Mouse (Mus musculus): Measurements from ENCODE around the gene Dnajc21.

Dnajc21 gene

DNA sequence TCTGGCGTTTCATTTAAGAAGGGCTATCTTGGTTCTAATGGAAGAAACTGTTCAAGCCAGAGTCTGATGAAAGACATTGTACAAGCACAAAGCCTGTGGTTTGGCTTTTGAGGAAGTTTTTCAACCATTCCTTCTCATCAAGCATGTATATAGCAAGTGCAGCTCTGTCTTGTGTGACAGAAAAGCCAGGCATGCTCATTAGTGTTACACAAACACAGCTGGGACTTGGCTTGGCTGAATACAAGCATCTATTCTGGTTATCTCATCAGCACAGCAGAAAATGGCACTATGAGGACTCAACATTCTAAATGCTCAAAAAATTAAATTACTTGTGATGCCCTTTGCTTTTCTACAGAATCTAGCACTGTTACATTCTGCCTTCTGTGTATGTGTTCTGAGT, 33.4 kb downstream of the Dnajc21 start:
- no peak for DNase-seq (ENCODE audit: low read depth, low spot score)

DNA sequence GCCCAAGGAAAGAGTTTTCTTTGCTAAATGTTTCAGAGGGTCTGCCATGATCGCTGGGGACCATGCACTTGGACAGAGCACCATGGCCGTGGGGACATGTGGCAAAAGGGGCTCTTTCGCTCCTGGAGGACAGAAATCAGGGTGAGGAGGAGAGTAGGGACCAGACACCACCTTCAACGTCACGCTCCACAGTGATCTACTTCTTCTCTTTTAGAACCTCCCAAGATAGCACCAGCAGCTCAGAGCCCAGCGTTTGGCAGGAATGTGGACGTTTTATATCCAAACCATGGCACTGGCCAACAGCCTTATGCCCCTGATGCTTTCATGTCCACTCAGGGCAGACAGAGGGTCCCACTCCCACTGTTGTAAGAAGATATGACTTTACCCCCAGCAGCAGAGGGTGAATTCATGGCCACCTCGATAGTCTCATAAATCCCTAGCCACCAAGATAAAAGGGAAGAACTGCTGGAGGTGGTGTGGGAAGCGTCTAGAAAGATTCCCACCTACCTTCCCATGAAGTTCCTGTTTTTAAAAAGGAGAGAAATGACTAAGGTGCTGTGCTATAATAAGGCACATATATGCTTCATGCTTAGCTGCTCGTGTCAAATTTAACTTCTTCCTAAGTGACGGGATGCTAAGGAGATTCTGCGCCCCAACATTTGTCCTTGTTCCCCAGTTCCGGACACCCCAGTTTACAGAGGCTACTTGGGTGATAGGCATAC, 43.6 kb downstream of the Dnajc21 start:
- no peak for DNase-seq (ENCODE audit: low read depth, low spot score)

DNA sequence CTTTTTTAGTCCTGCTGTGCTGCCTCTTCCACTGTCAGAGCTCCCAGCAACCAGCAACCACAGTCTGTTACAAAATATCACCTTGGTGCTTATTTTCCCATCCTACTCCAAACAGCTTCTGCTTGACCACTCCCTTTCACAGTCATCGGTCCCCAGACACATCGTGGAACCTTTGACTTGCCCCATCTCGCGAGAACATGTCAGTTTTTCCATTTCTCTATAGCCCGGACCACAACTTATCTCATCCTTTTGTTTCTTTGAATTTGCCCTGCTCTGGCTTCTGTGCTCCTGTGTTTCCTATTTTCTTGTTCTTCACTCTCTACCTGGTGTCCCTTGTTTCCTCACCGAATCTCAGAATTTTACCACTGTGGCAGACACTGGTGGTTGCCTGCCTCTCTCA, 44.2 kb downstream of the Dnajc21 start:
- DNase-seq (ENCODE audit: low read depth, low spot score) = no peak

GRCm38 (mm10) chr15:10421785-10422144, 48.6 kb downstream of the Dnajc21 start:
- no peak for DNase-seq (ENCODE audit: low read depth, low spot score)

- no peak for DNase-seq (ENCODE audit: low read depth, low spot score)
These were observed 49.1 kb downstream of the Dnajc21 start for GRCm38 (mm10) chr15:10421138-10421784.

GRCm38 (mm10) chr15:10413656-10414055, 56.7 kb downstream of the Dnajc21 start:
- DNase-seq (ENCODE audit: low read depth, low spot score) = no peak

DNA sequence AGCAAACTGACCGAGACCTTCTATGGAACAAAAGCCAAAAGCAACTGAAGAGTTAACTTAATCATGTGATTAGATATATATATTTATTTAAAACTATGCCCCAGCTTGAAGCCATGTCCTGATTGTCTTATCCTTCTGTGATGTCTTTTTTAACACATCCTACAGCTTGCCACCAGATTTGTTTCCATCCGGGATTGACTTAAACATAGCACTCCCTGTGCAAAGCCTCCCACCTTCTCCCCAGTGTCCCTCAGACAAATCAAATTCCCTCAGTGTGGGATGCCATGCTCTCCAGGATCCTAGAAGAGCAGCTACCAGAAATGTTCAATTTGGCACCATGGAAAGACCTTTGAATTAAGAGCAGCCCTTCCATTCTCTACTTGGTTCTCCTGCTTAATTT, 59.4 kb downstream of the Dnajc21 start:
- no peak for DNase-seq (ENCODE audit: low read depth, low spot score)

- DNase-seq (ENCODE audit: low read depth, low spot score) = no peak
These were observed 60.5 kb downstream of the Dnajc21 start for GRCm38 (mm10) chr15:10409842-10410241.

- DNase-seq (ENCODE audit: low read depth, low spot score) = no peak
These were observed 69.9 kb downstream of the Dnajc21 start for GRCm38 (mm10) chr15:10400415-10400814.

DNA sequence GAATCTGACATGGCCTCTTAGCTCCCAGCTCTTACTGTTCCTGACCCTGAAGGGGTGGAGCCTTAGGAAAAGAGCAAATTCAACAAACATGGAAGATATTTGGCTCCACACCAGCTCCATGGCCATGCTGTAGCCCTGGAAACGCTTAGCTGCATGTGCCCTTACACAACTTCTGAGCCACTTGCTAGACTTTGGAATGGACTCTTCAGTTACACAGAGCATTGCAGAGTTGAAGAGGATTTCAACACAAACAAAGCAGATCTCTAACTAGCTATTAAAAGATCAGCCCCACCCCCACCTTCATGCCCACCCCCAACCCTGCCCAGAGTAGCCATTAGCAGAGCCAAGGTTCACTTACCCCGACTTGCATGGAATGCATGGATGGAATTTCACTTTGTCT, 70.5 kb downstream of the Dnajc21 start:
- DNase-seq (ENCODE audit: low read depth, low spot score) = no peak

Measured in retina, postnatal 7 days (tissue).